Mouse (Mus musculus): Measurements from ENCODE around the gene Sbf2.

Sbf2 gene

GRCm38 (mm10) chr7:110583705-110584104 lies 31.0 kb downstream of the Sbf2 start:
- WGBS: 96% methylated on average over 3 of the region's 3 CpGs

- WGBS: 79% methylated on average over 4 of the region's 4 CpGs
These were observed 48.7 kb downstream of the Sbf2 start for GRCm38 (mm10) chr7:110565815-110566549.

- WGBS: 95% methylated on average over 1 of the region's 1 CpGs
These were observed 53.1 kb downstream of the Sbf2 start for GRCm38 (mm10) chr7:110561647-110562046.

GRCm38 (mm10) chr7:110555260-110555659 lies 59.5 kb downstream of the Sbf2 start:
- WGBS: 51% methylated on average over 1 of the region's 1 CpGs

GRCm38 (mm10) chr7:110548268-110548667 lies 66.5 kb downstream of the Sbf2 start:
- WGBS: 77% methylated on average over 1 of the region's 1 CpGs

DNA sequence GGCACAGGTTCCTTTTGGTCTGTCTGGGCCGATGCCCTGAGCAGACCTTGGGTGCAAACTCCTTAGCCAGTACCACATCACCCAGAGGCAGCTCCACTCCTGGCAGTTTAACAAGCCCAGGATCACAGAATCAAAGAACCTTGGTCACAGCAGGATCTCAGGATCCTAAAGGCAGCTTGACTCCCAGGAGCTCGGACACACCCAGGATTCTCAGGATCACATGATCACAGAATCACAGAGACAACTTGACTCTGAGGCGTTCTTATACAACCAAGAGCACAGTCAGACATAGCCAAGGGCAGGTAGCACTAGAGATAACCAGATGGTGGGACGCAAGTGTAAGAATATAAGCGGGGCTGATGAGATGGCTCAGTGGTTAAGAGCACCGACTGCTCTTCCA lies 71.4 kb downstream of the Sbf2 start:
- WGBS: 94% methylated on average over 6 of the region's 6 CpGs

DNA sequence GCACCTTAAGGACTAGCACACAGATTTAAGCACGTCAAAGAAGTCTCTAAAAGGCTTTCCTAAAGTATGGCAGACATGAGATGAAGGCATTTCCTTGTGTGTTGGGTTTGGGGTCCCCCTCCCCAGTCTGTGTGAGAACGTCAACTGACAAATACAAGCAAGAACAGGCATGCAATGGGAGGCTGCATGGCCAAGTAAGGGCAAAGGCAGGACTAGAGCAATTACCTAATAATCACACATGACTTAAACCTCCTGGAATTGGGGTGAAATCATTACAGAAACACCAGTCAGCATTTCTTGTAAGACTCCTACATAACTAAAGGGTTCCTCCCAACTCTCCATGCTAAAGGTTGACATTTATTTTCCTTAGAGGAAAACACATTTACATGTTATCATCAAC lies 75.5 kb downstream of the Sbf2 start:
- 86% methylated on average over 2 of the region's 2 CpGs for WGBS

- WGBS: 49% methylated on average over 1 of the region's 1 CpGs
These were observed 89.5 kb downstream of the Sbf2 start for GRCm38 (mm10) chr7:110525090-110525775.

GRCm38 (mm10) chr7:110516241-110517220 lies 98.2 kb downstream of the Sbf2 start:
- 57% methylated on average over 2 of the region's 2 CpGs for WGBS

DNA sequence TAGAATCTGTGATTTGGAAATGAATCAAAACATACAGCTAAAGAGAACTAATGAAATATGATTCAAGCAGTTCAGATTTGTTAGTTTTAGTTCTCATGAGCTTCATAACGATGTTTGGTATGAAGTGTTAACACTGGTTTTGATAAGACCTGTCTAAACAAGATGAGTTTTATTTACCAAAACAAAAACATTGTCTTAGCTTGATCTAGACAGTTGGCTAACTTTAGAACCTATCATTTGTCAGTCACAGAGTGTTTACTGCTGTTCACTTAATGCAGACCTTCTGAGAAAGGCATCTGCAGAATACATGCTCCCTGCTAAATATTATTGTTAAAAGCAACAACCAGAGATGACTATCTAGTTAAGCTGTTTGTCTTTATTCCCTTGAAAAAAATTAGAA lies 116.1 kb downstream of the Sbf2 start:
- 91% methylated on average over 1 of the region's 1 CpGs for WGBS

- 93% methylated on average over 5 of the region's 5 CpGs for WGBS
These were observed 123.7 kb downstream of the Sbf2 start for GRCm38 (mm10) chr7:110491038-110491437.

GRCm38 (mm10) chr7:110485051-110485450 lies 129.7 kb downstream of the Sbf2 start:
- 51% methylated on average over 5 of the region's 5 CpGs for WGBS

DNA sequence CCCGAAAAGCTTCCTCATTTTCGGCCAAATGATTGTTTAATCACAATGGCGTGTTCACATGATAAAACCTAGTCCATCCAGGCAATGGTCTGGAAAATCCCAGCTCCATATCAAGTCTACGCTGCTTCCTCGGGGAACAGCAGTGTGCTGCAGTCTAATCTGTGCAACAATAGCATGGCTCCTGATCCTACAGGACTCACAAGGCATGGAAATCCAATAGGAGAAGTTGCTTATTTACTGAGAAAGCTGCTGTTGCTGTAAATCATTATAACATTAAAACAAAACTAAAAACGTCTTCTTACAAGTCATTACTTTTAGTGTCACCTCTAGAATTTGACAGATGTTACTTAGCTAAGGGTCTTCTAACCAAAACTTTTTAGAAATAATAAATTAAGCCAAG lies 143.7 kb downstream of the Sbf2 start:
- WGBS: 83% methylated on average over 6 of the region's 6 CpGs

DNA sequence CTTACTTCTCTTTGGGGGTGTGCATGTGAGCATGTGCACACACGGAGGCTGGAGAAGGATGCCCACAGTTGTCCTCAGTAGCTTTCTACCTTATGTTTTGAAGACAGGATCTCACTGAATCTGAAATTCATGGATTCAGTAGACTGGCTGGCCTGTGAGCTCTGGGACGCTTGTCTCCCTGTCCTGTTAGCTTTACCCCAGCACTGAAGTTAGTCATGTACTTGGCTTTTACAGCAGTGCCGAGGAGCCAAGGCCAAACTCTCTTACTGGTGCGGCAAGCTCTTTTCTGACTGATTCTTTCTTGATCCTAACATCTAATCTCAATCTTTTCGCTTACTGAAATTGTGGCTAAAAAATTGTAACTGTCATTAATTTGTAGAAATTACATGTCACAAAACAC lies 151.3 kb downstream of the Sbf2 start:
- WGBS: 85% methylated on average over 5 of the region's 5 CpGs

DNA sequence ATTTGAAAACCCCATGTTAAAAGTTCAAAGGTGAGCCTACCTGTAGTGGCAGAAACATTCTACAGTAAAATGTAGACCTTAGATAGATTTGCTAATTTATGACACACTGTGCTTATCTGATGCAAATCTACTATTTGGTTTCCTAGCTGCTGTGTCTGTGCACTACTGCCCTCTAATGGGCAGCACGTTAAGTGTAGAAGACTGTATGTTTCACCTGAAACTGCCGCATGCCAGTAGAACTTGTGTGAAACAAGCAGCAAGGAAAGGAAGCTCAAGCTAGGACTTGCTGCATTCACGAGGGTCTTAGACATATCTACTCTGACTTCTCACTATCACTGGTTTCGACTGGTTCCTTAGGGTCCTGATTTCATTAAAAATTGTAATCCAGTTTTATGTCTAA lies 182.4 kb downstream of the Sbf2 start:
- WGBS: 16% methylated on average over 4 of the region's 4 CpGs

- WGBS: 72% methylated on average over 1 of the region's 1 CpGs
These were observed 198.4 kb downstream of the Sbf2 start for GRCm38 (mm10) chr7:110416318-110416717.

GRCm38 (mm10) chr7:110414276-110414675 lies 200.4 kb downstream of the Sbf2 start:
- 92% methylated on average over 5 of the region's 5 CpGs for WGBS

- WGBS: 87% methylated on average over 1 of the region's 1 CpGs
These were observed 212.6 kb downstream of the Sbf2 start for GRCm38 (mm10) chr7:110402092-110402491.

DNA sequence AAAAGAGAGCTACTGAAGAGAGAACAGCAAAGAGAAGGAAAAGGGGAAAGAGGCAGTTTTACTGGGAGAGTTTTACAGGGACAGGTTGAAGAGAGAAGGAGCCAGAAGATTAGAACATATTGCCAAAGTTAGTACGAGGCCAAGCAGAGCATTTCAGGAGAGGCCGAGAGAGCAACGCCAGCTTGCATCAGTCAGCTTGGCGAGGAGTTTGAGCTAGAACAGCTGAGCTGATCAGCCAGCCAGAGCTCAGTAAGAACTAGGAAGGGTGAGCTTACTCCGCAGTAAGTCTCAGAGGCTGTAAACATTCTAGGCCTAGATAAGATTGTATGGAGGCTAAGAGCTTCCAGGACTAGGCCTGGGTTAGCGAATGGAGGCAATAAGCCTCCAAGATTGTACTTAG lies 222.1 kb downstream of the Sbf2 start:
- 81% methylated on average over 6 of the region's 6 CpGs for WGBS

GRCm38 (mm10) chr7:110391632-110392031 lies 223.1 kb downstream of the Sbf2 start:
- WGBS: 84% methylated on average over 2 of the region's 2 CpGs

DNA sequence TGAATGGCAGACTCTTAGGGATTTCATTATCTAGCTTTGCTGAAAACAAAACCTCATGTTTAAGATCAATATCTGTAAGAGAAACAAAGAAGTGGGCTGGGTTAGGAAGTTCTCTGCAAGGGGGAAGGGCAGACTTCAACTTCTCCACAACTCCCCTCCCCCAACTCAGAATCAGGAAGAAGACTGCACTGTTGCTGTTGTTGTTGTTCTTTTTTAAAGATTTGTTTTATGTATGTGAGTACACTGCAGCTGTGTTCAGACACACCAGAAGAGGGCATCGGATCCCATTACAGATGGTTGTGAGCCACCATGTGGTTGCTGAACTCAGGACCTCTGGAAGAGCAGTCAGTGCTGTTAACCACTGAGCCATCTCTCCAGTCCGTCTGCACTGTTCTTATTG lies 225.8 kb downstream of the Sbf2 start:
- WGBS: 56% methylated on average over 2 of the region's 2 CpGs

GRCm38 (mm10) chr7:110387565-110387964 lies 227.2 kb downstream of the Sbf2 start:
- 51% methylated on average over 2 of the region's 2 CpGs for WGBS
